Mouse (Mus musculus): ENCODE results near the gene Iqcf1. TPM values are rescaled to one million over a fixed set of nuclear protein-coding genes. Genes with fewer than 3 reads are reported as not detected.
A peak's percentile ranks its signal among the peaks of the same experiment; 100 is the strongest.

Gene Iqcf1
- polyA plus RNA-seq, 1 experiment from 2014 or later, result not detected

- Histone ChIP-seq H3K36me3 (peaks cover 18% of the 10 kb centered on the region), H3K27ac (no peak overlapping the region), H3K9ac (no peak overlapping the region), H3K4me3 (no peak overlapping the region), H3K27me3 (no peaks in the 10 kb centered on the region), H3K4me1 (replicated peaks) (peaks cover 40% of the 10 kb centered on the region), H3K9me3 (no peaks in the 10 kb centered on the region), H3K4me2 (no peak overlapping the region)
- ATAC-seq (ENCODE audit: low FRiP score), result no peak
- WGBS, result 83% methylated on average over 7 of the region's 7 CpGs
These were observed 32.0 kb upstream of the Iqcf1 start for GRCm38 (mm10) chr9:106467746-106468145.

GRCm38 (mm10) chr9:106469317-106469716 is 30.4 kb upstream of the Iqcf1 start:
- Histone ChIP-seq H3K9me3 (no peaks in the 10 kb centered on the region), H3K27ac (no peak overlapping the region), H3K4me2 (no peak overlapping the region), H3K27me3 (0 out of 2 replicates have a peak, but pooled peaks cover 3% of the 10 kb centered on the region), H3K9ac (no peak overlapping the region), H3K4me3 (no peak overlapping the region), H3K36me3 (peaks cover 4% of the 10 kb centered on the region), H3K4me1 (replicated peaks) (peaks cover 35% of the 10 kb centered on the region)
- no peak for ATAC-seq (ENCODE audit: low FRiP score)
- WGBS, result 81% methylated on average over 6 of the region's 6 CpGs

- 81% methylated on average over 9 of the region's 9 CpGs for WGBS
- no peak overlapping the region for H3K4me2 ChIP-seq
- no peaks in the 10 kb centered on the region for H3K36me3 ChIP-seq
- 0 out of 2 replicates have a peak, but pooled peaks cover 3% of the 10 kb centered on the region for H3K27me3 ChIP-seq
- H3K27ac ChIP-seq, result no peak overlapping the region
- H3K4me1 ChIP-seq (replicated peaks), result peaks cover 35% of the 10 kb centered on the region
- H3K4me3 ChIP-seq, result no peak overlapping the region
- no peak for ATAC-seq (ENCODE audit: low FRiP score)
- H3K9me3 ChIP-seq, result no peaks in the 10 kb centered on the region
- H3K9ac ChIP-seq, result no peak overlapping the region
These were observed 30.0 kb upstream of the Iqcf1 start for GRCm38 (mm10) chr9:106469776-106470175.

- 65% methylated on average over 14 of the region's 14 CpGs for WGBS
- ATAC-seq (ENCODE audit: low FRiP score), result no peak
- Histone ChIP-seq H3K9me3 (no peaks in the 10 kb centered on the region), H3K27ac (no peak overlapping the region), H3K9ac (0 out of 2 replicates have a peak overlapping the region, but pooled peaks have one; percentile 39), H3K4me2 (no peak overlapping the region), H3K4me1 (replicated peaks) (peaks cover 26% of the 10 kb centered on the region), H3K36me3 (no peaks in the 10 kb centered on the region), H3K27me3 (0 out of 2 replicates have a peak, but pooled peaks cover 3% of the 10 kb centered on the region), H3K4me3 (no peak overlapping the region)
These were observed 28.6 kb upstream of the Iqcf1 start for GRCm38 (mm10) chr9:106470991-106471750.

GRCm38 (mm10) chr9:106471892-106472291 is 27.9 kb upstream of the Iqcf1 start:
- Histone ChIP-seq H3K4me1 (replicated peaks) (peaks cover 31% of the 10 kb centered on the region), H3K36me3 (no peaks in the 10 kb centered on the region), H3K4me2 (no peak overlapping the region), H3K4me3 (no peak overlapping the region), H3K27me3 (0 out of 2 replicates have a peak, but pooled peaks cover 3% of the 10 kb centered on the region), H3K9ac (0 out of 2 replicates have a peak overlapping the region, but pooled peaks have one; percentile 39), H3K27ac (no peak overlapping the region), H3K9me3 (no peaks in the 10 kb centered on the region)
- 9% methylated on average over 5 of the region's 5 CpGs for WGBS
- ATAC-seq (ENCODE audit: low FRiP score), result no peak

GRCm38 (mm10) chr9:106472321-106472720 is 27.4 kb upstream of the Iqcf1 start:
- Histone ChIP-seq H3K36me3 (no peaks in the 10 kb centered on the region), H3K4me1 (replicated peaks) (peaks cover 31% of the 10 kb centered on the region), H3K27ac (no peak overlapping the region), H3K4me3 (no peak overlapping the region), H3K4me2 (no peak overlapping the region), H3K9me3 (no peaks in the 10 kb centered on the region), H3K27me3 (0 out of 2 replicates have a peak, but pooled peaks cover 3% of the 10 kb centered on the region), H3K9ac (no peak overlapping the region)
- 85% methylated on average over 4 of the region's 4 CpGs for WGBS
- no peak for ATAC-seq (ENCODE audit: low FRiP score)

- Histone ChIP-seq H3K27ac (no peak overlapping the region), H3K4me3 (no peak overlapping the region), H3K4me2 (no peak overlapping the region), H3K36me3 (no peaks in the 10 kb centered on the region), H3K9me3 (no peaks in the 10 kb centered on the region), H3K4me1 (replicated peaks) (peaks cover 39% of the 10 kb centered on the region), H3K9ac (peak overlapping the region; percentile 13; the same call in 1 of the 2 replicates), H3K27me3 (0 out of 2 replicates have a peak, but pooled peaks cover 3% of the 10 kb centered on the region)
- whole genome bisulfite sequencing, result 90% methylated on average over 16 of the region's 16 CpGs
- ATAC-seq (ENCODE audit: low FRiP score), result no peak
These were observed 26.6 kb upstream of the Iqcf1 start for GRCm38 (mm10) chr9:106473081-106473752.

- Histone ChIP-seq H3K4me1 (replicated peaks) (peaks cover 44% of the 10 kb centered on the region), H3K27ac (no peak overlapping the region), H3K4me2 (no peak overlapping the region), H3K36me3 (no peaks in the 10 kb centered on the region), H3K9me3 (no peaks in the 10 kb centered on the region), H3K4me3 (no peak overlapping the region), H3K9ac (peak overlapping the region; percentile 13; the same call in 1 of the 2 replicates), H3K27me3 (0 out of 2 replicates have a peak, but pooled peaks cover 3% of the 10 kb centered on the region)
- 87% methylated on average over 5 of the region's 5 CpGs for WGBS
- no peak for ATAC-seq (ENCODE audit: low FRiP score)
These were observed 26.0 kb upstream of the Iqcf1 start for GRCm38 (mm10) chr9:106473753-106474105.

GRCm38 (mm10) chr9:106474456-106474855 is 25.3 kb upstream of the Iqcf1 start:
- no peak overlapping the region for H3K4me3 ChIP-seq
- peak overlapping the region; percentile 19; the same call in 1 of the 2 replicates for H3K4me2 ChIP-seq
- H3K27me3 ChIP-seq, result 0 out of 2 replicates have a peak, but pooled peaks cover 3% of the 10 kb centered on the region
- WGBS, result 6% methylated on average over 6 of the region's 6 CpGs
- H3K9me3 ChIP-seq, result no peaks in the 10 kb centered on the region
- H3K36me3 ChIP-seq, result no peaks in the 10 kb centered on the region
- H3K27ac ChIP-seq, result no peak overlapping the region
- ATAC-seq (ENCODE audit: low FRiP score), result no peak
- no peak overlapping the region; the same call in 1 of the 2 replicates for H3K9ac ChIP-seq
- H3K4me1 ChIP-seq (replicated peaks), result peaks cover 46% of the 10 kb centered on the region

- H3K4me3 ChIP-seq, result no peak overlapping the region
- 0 out of 2 replicates have a peak, but pooled peaks cover 3% of the 10 kb centered on the region for H3K27me3 ChIP-seq
- no peaks in the 10 kb centered on the region for H3K9me3 ChIP-seq
- no peak overlapping the region for H3K4me2 ChIP-seq
- 67% methylated on average over 7 of the region's 7 CpGs for WGBS
- H3K27ac ChIP-seq, result no peak overlapping the region
- H3K36me3 ChIP-seq, result 0 out of 2 replicates have a peak, but pooled peaks cover 3% of the 10 kb centered on the region
- peaks cover 46% of the 10 kb centered on the region for H3K4me1 ChIP-seq (replicated peaks)
- H3K9ac ChIP-seq, result no peak overlapping the region
- no peak for ATAC-seq (ENCODE audit: low FRiP score)
These were observed 24.7 kb upstream of the Iqcf1 start for GRCm38 (mm10) chr9:106475046-106475445.

GRCm38 (mm10) chr9:106475663-106476001 is 24.1 kb upstream of the Iqcf1 start, which contains the start of gene Rrp9:
Gene Rrp9, plus strand, starts transcription at chr9:106475963.
- Histone ChIP-seq H3K4me2 (peak within 1 kb of the TSS; percentile 37), H3K36me3 (peaks cover 9% of the 10 kb centered on the region), H3K9me3 (no peaks in the 10 kb centered on the region), H3K27me3 (0 out of 2 replicates have a peak, but pooled peaks cover 3% of the 10 kb centered on the region), H3K4me3 (no peak within 1 kb of the TSS), H3K9ac (peak within 1 kb of the TSS; percentile 39), H3K4me1 (replicated peaks) (peaks cover 46% of the 10 kb centered on the region), H3K27ac (peak within 1 kb of the TSS; percentile 18; the same call in 1 of the 2 replicates)
- WGBS, result 92% methylated on average over 10 of the region's 10 CpGs
- no peak for ATAC-seq (ENCODE audit: low FRiP score)
